Mouse (Mus musculus): ENCODE measurements at regions not wholly inside any gene's neighbourhood (a gene's known extent, or its start where the extent isn't known, plus 50 kb on each side); places are given as distances from the start of the nearest gene placed in this dataset.

GRCm38 (mm10) chr10:116726031-116726430 lies 144.7 kb upstream of the Cnot2 start:
- DNase-seq (ENCODE audit: low read depth) = no peak

GRCm38 (mm10) chr10:116721986-116722385 lies 140.7 kb upstream of the Cnot2 start:
- no peak for DNase-seq (ENCODE audit: low read depth)

GRCm38 (mm10) chr10:116719616-116720015 lies 138.3 kb upstream of the Cnot2 start:
- DNase-seq (ENCODE audit: low read depth) = no peak

DNA sequence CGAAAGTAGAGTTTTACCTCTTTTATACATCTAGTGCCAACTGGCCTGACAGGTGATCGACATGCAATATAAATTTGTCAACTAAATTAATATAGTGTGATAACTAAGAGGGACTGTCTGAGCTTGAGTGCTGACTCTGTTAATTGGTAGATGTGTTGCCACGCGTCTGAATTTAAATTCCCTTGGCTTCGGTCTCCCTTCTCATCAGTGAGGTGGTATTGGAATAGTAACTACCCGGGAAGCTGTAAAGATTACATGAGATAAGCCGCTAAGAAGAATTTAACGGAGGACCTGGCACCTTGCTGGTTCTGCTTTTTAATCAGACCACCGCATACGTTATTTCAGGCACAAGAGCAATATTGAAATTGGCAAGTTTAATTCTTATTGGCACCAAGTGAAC lies 136.7 kb upstream of the Cnot2 start:
- no peak for DNase-seq (ENCODE audit: low read depth)

DNA sequence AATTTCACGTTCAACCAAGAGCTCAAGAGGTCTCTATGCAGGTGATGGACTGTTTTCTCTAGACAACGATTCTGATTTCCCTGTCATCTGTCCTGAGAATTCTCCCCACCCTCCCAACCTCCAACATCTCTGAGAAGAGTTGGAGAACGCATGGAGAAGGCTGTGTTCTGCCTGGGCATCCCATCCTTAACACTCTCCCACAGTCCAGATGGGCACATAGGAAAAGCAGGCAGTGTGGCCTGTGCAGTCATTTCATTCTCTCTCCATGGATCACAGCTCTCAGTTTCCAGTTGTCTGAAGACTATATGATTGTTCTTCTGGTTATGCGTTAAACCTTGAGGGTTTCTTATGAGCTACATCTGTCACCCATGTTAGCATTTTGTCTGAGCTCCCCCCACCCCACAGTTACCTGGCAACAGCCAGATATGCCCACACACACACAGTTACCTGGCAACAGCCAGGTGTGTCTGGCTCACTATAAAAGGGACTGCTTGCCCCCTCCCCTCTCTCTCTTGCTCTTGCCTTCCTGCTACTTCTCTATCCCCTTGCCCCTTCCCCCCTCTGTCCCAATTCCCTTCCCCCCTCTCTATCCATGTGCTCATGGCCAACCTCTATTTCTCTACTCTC lies 135.8 kb upstream of the Cnot2 start:
- no peak for DNase-seq (ENCODE audit: low read depth)

- peak; percentile 69 for DNase-seq (ENCODE audit: low read depth)
Measured at GRCm38 (mm10) chr10:116713456-116713855, 132.1 kb upstream of the Cnot2 start.

GRCm38 (mm10) chr10:116707025-116707424 lies 125.7 kb upstream of the Cnot2 start:
- no peak for DNase-seq (ENCODE audit: low read depth)

DNA sequence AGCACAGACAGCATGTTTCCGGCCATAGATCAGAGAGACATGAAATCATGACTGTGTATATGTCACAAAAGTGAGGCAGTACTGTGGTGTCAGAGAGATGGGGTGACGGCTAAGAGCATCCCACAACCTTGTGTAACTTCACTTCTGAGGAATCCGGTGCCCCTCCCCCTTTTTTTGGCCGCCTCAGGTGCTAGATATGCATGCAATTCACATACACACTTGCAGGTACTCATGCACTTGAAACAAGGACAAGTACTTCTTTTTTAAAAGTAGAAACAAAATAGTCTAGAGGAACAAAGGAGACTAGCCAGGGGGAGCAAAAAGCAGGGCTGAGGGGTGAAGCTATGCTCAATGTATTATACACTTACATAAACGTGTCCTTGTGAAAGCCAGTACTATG lies 120.0 kb upstream of the Cnot2 start:
- no peak for DNase-seq (ENCODE audit: low read depth)

- DNase-seq (ENCODE audit: low read depth) = no peak
Measured at GRCm38 (mm10) chr10:116699711-116700110, 118.4 kb upstream of the Cnot2 start.

DNA sequence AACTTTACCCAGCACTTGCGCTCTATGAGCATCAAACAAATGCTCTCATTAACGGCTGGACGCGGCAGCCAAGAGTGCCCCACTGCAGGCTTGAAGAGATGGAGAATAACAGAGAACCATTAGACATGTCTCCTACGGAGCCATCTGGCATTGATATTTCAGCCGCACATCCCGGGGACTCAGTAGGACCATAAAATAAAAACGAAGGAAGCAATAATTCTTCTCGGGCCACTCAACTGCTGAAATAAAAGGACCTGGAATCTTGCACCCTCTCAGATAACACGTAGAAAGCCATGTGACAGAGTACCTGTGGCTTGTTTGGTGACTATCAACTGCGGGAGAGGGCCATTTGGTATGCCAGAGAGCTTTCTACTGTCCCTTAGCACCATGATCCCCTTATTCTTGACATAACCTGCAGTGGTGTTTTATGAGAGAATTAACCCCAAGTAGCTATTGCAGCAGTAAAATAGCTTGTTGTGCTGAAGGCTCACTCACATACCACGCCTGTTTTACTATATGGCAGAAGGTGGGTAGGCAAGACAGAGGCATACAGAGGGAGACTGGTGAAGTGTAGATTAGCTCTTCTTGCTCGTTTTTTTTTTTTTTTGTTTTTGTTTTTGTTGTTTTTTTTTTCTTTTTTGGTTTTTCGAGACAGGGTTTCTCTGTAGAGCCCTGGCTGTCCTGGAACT lies 116.5 kb upstream of the Cnot2 start:
- DNase-seq (ENCODE audit: low read depth) = no peak

- no peak for DNase-seq (ENCODE audit: low read depth)
Measured at GRCm38 (mm10) chr10:116693816-116694215, 112.5 kb upstream of the Cnot2 start.

- DNase-seq (ENCODE audit: low read depth) = no peak
Measured at GRCm38 (mm10) chr10:116686741-116687140, 105.4 kb upstream of the Cnot2 start.

GRCm38 (mm10) chr10:116683374-116683773 lies 102.1 kb upstream of the Cnot2 start:
- DNase-seq (ENCODE audit: low read depth) = peak; percentile 63

- no peak for DNase-seq (ENCODE audit: low read depth)
Measured at GRCm38 (mm10) chr10:116678950-116679735, 97.8 kb upstream of the Cnot2 start.

DNA sequence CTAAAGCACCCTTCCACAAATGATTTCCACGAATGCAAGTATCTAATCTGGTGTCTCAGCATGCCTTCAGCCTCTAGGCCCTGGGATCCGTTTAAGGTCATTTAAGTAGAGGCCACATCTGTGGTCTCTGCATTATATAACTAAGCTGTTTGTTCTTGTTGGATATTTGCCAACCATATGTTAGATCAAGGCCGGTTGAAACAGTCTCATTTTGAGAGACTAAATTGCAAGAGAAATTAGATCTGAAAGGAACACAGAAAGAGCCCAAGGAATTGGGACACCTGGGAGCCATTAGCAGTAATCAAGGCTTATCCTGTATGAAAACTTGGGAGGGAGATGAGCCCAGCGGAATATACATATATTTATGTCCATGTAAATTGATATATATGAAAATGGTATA lies 96.6 kb upstream of the Cnot2 start:
- no peak for DNase-seq (ENCODE audit: low read depth)

DNA sequence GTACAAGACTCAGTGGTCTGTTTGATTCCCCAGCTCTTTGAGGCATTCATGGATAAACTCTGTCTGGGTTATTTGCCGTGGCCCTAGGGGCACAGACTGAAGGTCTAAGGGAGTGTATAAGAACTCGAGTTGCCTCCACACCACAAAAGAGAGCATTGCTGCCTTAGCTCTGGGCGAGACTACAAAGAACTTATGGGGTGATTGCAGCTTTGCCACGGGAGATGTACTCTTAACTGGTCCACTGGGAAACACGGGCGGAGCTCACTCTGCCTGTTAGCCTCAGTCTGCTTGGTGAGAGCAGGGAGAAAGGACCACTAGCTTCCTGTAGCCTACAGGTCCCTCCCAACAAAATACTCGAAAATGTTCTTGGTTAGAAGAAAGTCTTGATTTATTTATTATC lies 93.9 kb upstream of the Cnot2 start:
- no peak for DNase-seq (ENCODE audit: low read depth)

DNA sequence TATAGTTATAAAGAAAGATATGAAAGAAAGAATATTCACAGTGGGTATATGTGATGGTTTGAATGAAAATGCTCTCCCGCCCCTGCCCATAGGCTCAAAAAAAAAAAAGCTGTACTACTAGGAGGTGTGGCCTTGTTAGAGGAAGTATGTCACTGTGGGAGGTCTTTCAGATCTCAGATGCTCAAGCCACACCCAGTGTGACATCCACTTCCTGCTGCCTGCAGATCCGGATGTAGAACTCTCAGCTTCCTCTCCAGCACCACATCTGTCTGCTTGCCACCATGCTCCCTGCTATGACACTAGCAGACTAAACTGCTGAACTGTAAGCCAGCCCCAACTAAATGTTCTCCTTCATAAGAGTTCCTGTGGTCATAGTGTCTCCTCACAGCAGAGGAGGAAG lies 93.0 kb upstream of the Cnot2 start:
- DNase-seq (ENCODE audit: low read depth) = no peak

- no peak for DNase-seq (ENCODE audit: low read depth)
Measured at GRCm38 (mm10) chr10:116658162-116658962, 77.1 kb upstream of the Cnot2 start.

- DNase-seq (ENCODE audit: low read depth) = no peak
Measured at GRCm38 (mm10) chr10:116655891-116656290, 74.6 kb upstream of the Cnot2 start.

- no peak for DNase-seq (ENCODE audit: low read depth)
Measured at GRCm38 (mm10) chr10:116655018-116655807, 73.9 kb upstream of the Cnot2 start.

DNA sequence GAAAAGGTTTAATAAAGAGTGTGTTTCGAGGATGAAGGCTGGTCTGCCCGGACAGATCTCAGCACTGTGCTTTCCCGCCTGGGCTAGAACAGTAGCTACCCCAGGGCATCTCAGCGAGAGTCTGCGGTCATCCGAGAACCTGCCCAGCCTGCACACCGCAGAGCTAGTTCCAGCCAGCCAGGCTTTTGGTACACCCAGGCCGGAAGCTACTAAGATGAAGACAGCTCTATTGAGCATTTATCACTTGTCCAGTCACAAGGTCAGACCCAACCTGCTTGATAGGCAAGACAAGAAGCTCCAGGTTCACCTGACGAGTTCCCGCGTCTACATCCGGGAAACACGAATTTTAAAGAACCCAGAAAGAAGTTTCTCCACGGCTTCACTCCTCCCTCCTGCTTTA lies 72.8 kb upstream of the Cnot2 start:
- DNase-seq (ENCODE audit: low read depth) = no peak

All from NIH3T3 (cell line).